Mouse (Mus musculus) T-helper 17 cell (primary cell): ENCODE measurements at regions not wholly inside any gene's neighbourhood (a gene's known extent, or its start where the extent isn't known, plus 50 kb on each side); places are given as distances from the start of the nearest gene placed in this dataset.

Experiments
- in situ Hi-C, 2 experiments: fragments of 300-600 bp; cut with MboI, MseI; formaldehyde crosslinking; loops; 1 replicate in 1 of 2; 2 replicates in 1 of 2; pipeline ENCODE4 v1.15.1; 2025; ENCODE audit warnings: high pct_unique_total_duplicates in 2 of 2

- in situ Hi-C loops, result loop anchor here in 1 of 2 experiments (25.0 kb wide), 1 partner anchor 1124 kb away; no protein-coding TSS in a partner anchor
Measured at GRCm38 (mm10) chr4:93986189-93986588, 570.2 kb upstream of the Gm10306 start.

- in situ Hi-C loops, result loop anchor here in 1 of 2 experiments (25.0 kb wide), 1 partner anchor 1128 kb away; no protein-coding TSS in a partner anchor
Measured at GRCm38 (mm10) chr4:93990273-93990869, 566.0 kb upstream of the Gm10306 start.

- in situ Hi-C loops, result no loop called here
Measured at GRCm38 (mm10) chr4:94005818-94006217, 550.5 kb upstream of the Gm10306 start.

- in situ Hi-C loops, result no loop called here
Measured at GRCm38 (mm10) chr4:94007088-94007768, 549.1 kb upstream of the Gm10306 start.

GRCm38 (mm10) chr4:94015713-94016112, 540.6 kb upstream of the Gm10306 start:
- in situ Hi-C loops, result no loop called here

GRCm38 (mm10) chr4:94017702-94018101, 538.6 kb upstream of the Gm10306 start:
- in situ Hi-C loops, result no loop called here

- in situ Hi-C loops, result no loop called here
Measured at GRCm38 (mm10) chr4:94049629-94050310, 506.6 kb upstream of the Gm10306 start.

- in situ Hi-C loops, result no loop called here
Measured at GRCm38 (mm10) chr4:94052249-94053162, 503.8 kb upstream of the Gm10306 start.

- in situ Hi-C loops, result no loop called here
Measured at GRCm38 (mm10) chr4:94073178-94073870, 483.0 kb upstream of the Gm10306 start.

- in situ Hi-C loops, result no loop called here
Measured at GRCm38 (mm10) chr4:94082839-94083238, 473.5 kb upstream of the Gm10306 start.

GRCm38 (mm10) chr4:94094379-94094778, 462.0 kb upstream of the Gm10306 start:
- in situ Hi-C loops, result no loop called here

GRCm38 (mm10) chr4:94106941-94107340, 449.4 kb upstream of the Gm10306 start:
- in situ Hi-C loops, result no loop called here

- in situ Hi-C loops, result no loop called here
Measured at GRCm38 (mm10) chr4:94116881-94117280, 439.5 kb upstream of the Gm10306 start.

GRCm38 (mm10) chr4:94124177-94124576, 432.2 kb upstream of the Gm10306 start:
- in situ Hi-C loops, result no loop called here

- in situ Hi-C loops, result no loop called here
Measured at GRCm38 (mm10) chr4:94137921-94138320, 418.4 kb upstream of the Gm10306 start.

GRCm38 (mm10) chr4:94144901-94145801, 411.2 kb upstream of the Gm10306 start:
- in situ Hi-C loops, result loop anchor here in 1 of 2 experiments (10.0 kb wide), 1 partner anchor 1280 kb away; no protein-coding TSS in a partner anchor

GRCm38 (mm10) chr4:94147964-94148533, 408.3 kb upstream of the Gm10306 start:
- in situ Hi-C loops, result loop anchor here in 1 of 2 experiments (10.0 kb wide), 1 partner anchor 1277 kb away; no protein-coding TSS in a partner anchor

- in situ Hi-C loops, result loop anchor here in 1 of 2 experiments (10.0 kb wide), 1 partner anchor 1276 kb away; no protein-coding TSS in a partner anchor
Measured at GRCm38 (mm10) chr4:94149056-94149455, 407.3 kb upstream of the Gm10306 start.

GRCm38 (mm10) chr4:94160620-94161019, 395.7 kb upstream of the Gm10306 start:
- in situ Hi-C loops, result no loop called here
